Mouse (Mus musculus): ENCODE results near the gene Dusp3. TPM values are rescaled to one million over a fixed set of nuclear protein-coding genes. Genes with fewer than 3 reads are reported as not detected.

The Dusp3 gene
- total and polyA plus RNA-seq, 3 experiments: 18.4 to 35.5 (median 29.8) TPM

GRCm38 (mm10) chr11:101963473-101964291, 23.1 kb downstream of the Dusp3 start:
- H3K9ac ChIP-seq (ENCODE audit: control insufficient read depth, low read depth, low read length, poor library complexity, severe bottlenecking): no peak overlapping the region
- H3K9me3 ChIP-seq (replicated peaks; ENCODE audit: insufficient read depth, low read length): no peaks in the 10 kb centered on the region
- no peaks in the 10 kb centered on the region for H3K79me2 ChIP-seq (ENCODE audit: control insufficient read depth, insufficient read depth, low read length, poor library complexity)
- H3K4me1 ChIP-seq (ENCODE audit: control insufficient read depth in 1 of 2, insufficient read depth in 2 of 2, low read length in 2 of 2): no peaks in the 10 kb centered on the region
- no peak overlapping the region for H3K4me3 ChIP-seq (ENCODE audit: control insufficient read depth in 1 of 2, insufficient read depth in 1 of 2, low read depth in 2 of 2, low read length in 2 of 2)
- no peaks in the 10 kb centered on the region for H3K36me3 ChIP-seq (ENCODE audit: control insufficient read depth in 1 of 2, insufficient read depth in 2 of 2, low read length in 2 of 2)
- H3K27ac ChIP-seq (ENCODE audit: control insufficient read depth, low read depth, low read length): no peak overlapping the region
- TF ChIP-seq ZC3H11A (IDR thresholded peaks at IDR 0.05; ENCODE audit: low read depth, low read length) (no peak), BHLHE40 (IDR thresholded peaks at IDR 0.05; ENCODE audit: borderline replicate concordance, low read depth, low read length) (no peak), CTCF (IDR thresholded peaks at IDR 0.05 in 2 of 3, conservative IDR thresholded peaks at IDR 0.05 in 1 of 3; ENCODE audit: control insufficient read depth in 1 of 3, insufficient read depth in 1 of 3, low read depth in 2 of 3, low read length in 3 of 3, poor library complexity in 1 of 3, severe bottlenecking in 1 of 3) (no peak), CHD1 (IDR thresholded peaks at IDR 0.05; ENCODE audit: low read depth, low read length) (no peak), MAZ (IDR thresholded peaks at IDR 0.05; ENCODE audit: low read depth, low read length) (no peak), POLR2AphosphoS5 (IDR thresholded peaks at IDR 0.05; ENCODE audit: borderline replicate concordance, low read depth, low read length) (no peak), ELF1 (IDR thresholded peaks at IDR 0.05; ENCODE audit: low read depth, low read length) (no peak), EP300 (IDR thresholded peaks at IDR 0.05; ENCODE audit: low read depth in 1 of 2, low read length in 2 of 2) (no peak), MXI1 (IDR thresholded peaks at IDR 0.05; ENCODE audit: low read depth, low read length) (no peak), USF2 (IDR thresholded peaks at IDR 0.05; ENCODE audit: borderline replicate concordance in 1 of 2, insufficient read depth in 1 of 2, low read depth in 1 of 2, low read length in 2 of 2) (no peak), MEF2A (IDR thresholded peaks at IDR 0.05; ENCODE audit: extremely low read depth, insufficient replicate concordance, low read depth, low read length, poor library complexity, severe bottlenecking) (no peak), POLR2AphosphoS2 (IDR thresholded peaks at IDR 0.05; ENCODE audit: low read length) (no peak), ZKSCAN1 (IDR thresholded peaks at IDR 0.05; ENCODE audit: low read depth, low read length) (no peak), MAX (IDR thresholded peaks at IDR 0.05; ENCODE audit: low read length) (no peak), MAFK (IDR thresholded peaks at IDR 0.05; ENCODE audit: borderline replicate concordance, low read depth, low read length) (no peak), NELFE (IDR thresholded peaks at IDR 0.05; ENCODE audit: low read depth, low read length) (no peak), SIN3A (IDR thresholded peaks at IDR 0.05; ENCODE audit: low read length) (no peak), ZMIZ1 (IDR thresholded peaks at IDR 0.05; ENCODE audit: low read depth, low read length) (no peak)
- no peak for DNase-seq (ENCODE audit: low read depth, low spot score)
- peaks cover 6 to 9% of the 10 kb centered on the region in 2 experiments for H3K27me3 ChIP-seq (ENCODE audit: control insufficient read depth in 1 of 2, insufficient read depth in 2 of 2, low read length in 2 of 2)

GRCm38 (mm10) chr11:101963043-101963442, 23.8 kb downstream of the Dusp3 start:
- H3K9me3 ChIP-seq (replicated peaks; ENCODE audit: insufficient read depth, low read length): no peaks in the 10 kb centered on the region
- no peak for DNase-seq (ENCODE audit: low read depth, low spot score)
- H3K27me3 ChIP-seq (ENCODE audit: control insufficient read depth in 1 of 2, insufficient read depth in 2 of 2, low read length in 2 of 2): peaks cover 6 to 12% of the 10 kb centered on the region in 2 experiments
- H3K4me3 ChIP-seq (ENCODE audit: control insufficient read depth in 1 of 2, insufficient read depth in 1 of 2, low read depth in 2 of 2, low read length in 2 of 2): no peak overlapping the region
- H3K27ac ChIP-seq (ENCODE audit: control insufficient read depth, low read depth, low read length): no peak overlapping the region
- no peaks in the 10 kb centered on the region for H3K4me1 ChIP-seq (ENCODE audit: control insufficient read depth in 1 of 2, insufficient read depth in 2 of 2, low read length in 2 of 2)
- TF ChIP-seq USF2 (IDR thresholded peaks at IDR 0.05; ENCODE audit: borderline replicate concordance in 1 of 2, insufficient read depth in 1 of 2, low read depth in 1 of 2, low read length in 2 of 2): no peak
- no peak for TF ChIP-seq MEF2A (IDR thresholded peaks at IDR 0.05; ENCODE audit: extremely low read depth, insufficient replicate concordance, low read depth, low read length, poor library complexity, severe bottlenecking)
- TF ChIP-seq SMC3 (IDR thresholded peaks at IDR 0.05; ENCODE audit: low read depth, low read length): no peak
- no peak for TF ChIP-seq MYC (IDR thresholded peaks at IDR 0.05; ENCODE audit: low read depth, low read length)
- no peak overlapping the region for H3K9ac ChIP-seq (ENCODE audit: control insufficient read depth, low read depth, low read length, poor library complexity, severe bottlenecking)
- no peaks in the 10 kb centered on the region for H3K79me2 ChIP-seq (ENCODE audit: control insufficient read depth, insufficient read depth, low read length, poor library complexity)
- no peaks in the 10 kb centered on the region for H3K36me3 ChIP-seq (ENCODE audit: control insufficient read depth in 1 of 2, insufficient read depth in 2 of 2, low read length in 2 of 2)

All from MEL (cell line).